8 mouse cellular contexts compared by ENCODE assay signal in the genomic region with DNA sequence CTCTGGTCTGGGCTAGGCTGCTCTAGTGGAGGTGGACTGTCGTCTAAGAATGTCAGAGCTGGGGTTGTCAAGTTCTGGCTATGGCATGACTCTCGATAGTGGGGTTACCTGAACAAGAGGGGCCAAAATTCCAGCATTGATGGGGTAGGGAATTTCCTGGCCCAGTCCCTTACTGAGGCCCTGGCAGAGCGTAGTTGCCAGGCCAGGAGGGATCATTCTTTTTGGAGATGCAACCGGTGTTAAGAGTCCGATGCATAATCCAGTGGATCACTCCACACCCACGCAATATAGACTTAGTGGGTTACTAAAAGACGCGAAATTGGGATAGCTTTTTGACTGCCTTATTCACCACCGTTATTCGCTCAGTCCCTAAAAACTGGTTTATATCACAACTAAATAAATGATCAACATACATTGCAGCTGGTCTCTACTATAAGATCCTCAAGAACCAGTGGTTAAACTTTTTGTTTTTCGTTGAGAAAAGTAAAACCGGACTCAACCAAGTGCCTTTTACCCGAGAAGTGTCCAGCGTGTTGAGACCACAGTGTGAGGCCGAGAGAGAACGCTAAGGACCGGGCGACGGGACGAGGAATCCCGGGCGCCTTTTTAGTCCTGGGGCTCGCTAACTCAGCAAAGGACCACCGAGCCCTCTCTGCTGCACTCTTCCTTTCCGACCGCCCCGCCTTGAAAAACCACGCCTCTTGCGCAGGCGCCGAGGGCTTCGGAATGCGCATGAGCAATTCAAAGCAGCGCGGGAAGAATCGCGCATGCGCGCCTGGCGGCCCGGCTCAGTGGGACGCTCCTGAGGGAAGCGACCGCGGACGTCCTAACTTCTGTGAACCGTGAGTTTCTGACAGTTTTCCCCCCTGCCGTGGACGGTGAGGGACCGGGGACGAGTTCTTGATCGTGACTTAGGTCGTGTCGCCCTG. TPM values are rescaled to one million over a fixed set of nuclear protein-coding genes. Genes with fewer than 3 reads are reported as not detected.
A peak's percentile ranks its signal among the peaks of the same experiment; 100 is the strongest.
DNase-seq lines count a peak whose midpoint lies in the region; ATAC-seq lines count a peak whose summit lies in the region.

A gene (plus strand): TSS at position 739 of the 929 bp plus-strand sequence.

- H3K9ac ChIP-seq in hindbrain, embryonic 11.5 days (ENCODE audit: low read depth, low read length) = peak within 1 kb of the TSS; percentile 82

- H3K27ac ChIP-seq in hindbrain, embryonic 11.5 days (ENCODE audit: low read depth, low read length) = peak within 1 kb of the TSS; percentile 48

- 6% methylated on average over 54 of the region's 54 CpGs for WGBS in hindbrain, embryonic 11.5 days

- DNase-seq in MEL-GATA-1-ER (ENCODE audit: extremely low read depth, low read depth) = peak; percentile 72
- DNase-seq in cerebellum, adult 8-10 months = peak; percentile 96
- peak; percentile 99 for DNase-seq in hindbrain, embryonic 11.5 days (ENCODE audit: low spot score)
- DNase-seq in layer of hippocampus, postnatal 10 days (ENCODE audit: low spot score in 2 of 2) = peak; percentile 93 to 96
- DNase-seq in lung, postnatal 10 days = peak; percentile 96
- peak; percentile 95 for DNase-seq in ovary, postnatal 36 days (ENCODE audit: low spot score)
- peak; percentile 96 for DNase-seq in thymus, postnatal 25 days

- H3K4me2 ChIP-seq in hindbrain, embryonic 11.5 days (replicated peaks; ENCODE audit: low read depth, low read length) = peak within 1 kb of the TSS; percentile 57

- no peaks in the 10 kb centered on the region for H3K9me3 ChIP-seq in hindbrain, embryonic 11.5 days (ENCODE audit: control insufficient read depth, low read length)

- no peaks in the 10 kb centered on the region for H3K36me3 ChIP-seq in hindbrain, embryonic 11.5 days (ENCODE audit: control insufficient read depth, insufficient read depth, low read length)

- H3K27me3 ChIP-seq in hindbrain, embryonic 11.5 days (ENCODE audit: control insufficient read depth, insufficient read depth, low read length) = no peaks in the 10 kb centered on the region

- no peaks in the 10 kb centered on the region for H3K4me1 ChIP-seq in hindbrain, embryonic 11.5 days (replicated peaks; ENCODE audit: control insufficient read depth, insufficient read depth, low read length)

- peak; percentile 94 for ATAC-seq in frontal cortex, adult (ENCODE audit: low TSS enrichment)
- peak; percentile 95 for ATAC-seq in hindbrain, embryonic 11.5 days (ENCODE audit: low FRiP score)

- peak within 1 kb of the TSS; percentile 81 for H3K4me3 ChIP-seq in hindbrain, embryonic 11.5 days (ENCODE audit: low read depth, low read length)

RNA-seq across cellular contexts. Expression of the gene that starts here (rescaled TPM):
- polyA plus RNA-seq in hindbrain, embryonic 11.5 days (2014; fragmentation: Nextera tagmentation; extraction: Ambion mirVana) = 53.0 and 53.8 TPM in 2 replicates
- 10 to 100 TPM; 17.1 to 17.5 TPM for total RNA-seq in layer of hippocampus, postnatal 10 days (2021)

Comparison
In these comparisons a context has a peak if more than half of its experiments do, and no peak if none do; other contexts are left out.
1. Peak in every context shown above with its lines: DNase-seq, ATAC-seq, H3K4me3 ChIP-seq and H3K27ac ChIP-seq.